Mouse (Mus musculus) kidney, adult 2 months (tissue): ENCODE measurements at regions not wholly inside any gene's neighbourhood (a gene's known extent, or its start where the extent isn't known, plus 50 kb on each side); places are given as distances from the start of the nearest gene placed in this dataset.

ENCODE experiments used
- CTCF ChIP-seq: fragments of 200-500 bp; conservative IDR thresholded peaks from 2 replicates; pipeline ENCODE4 v1.5.1; 2011; ENCODE audit warnings: low read depth, mild to moderate bottlenecking, control low read depth, low read length, moderate library complexity, mixed read lengths; ENCODE audit not compliant: insufficient read depth, insufficient read length
- POLR2A ChIP-seq: fragments of 200-500 bp; IDR thresholded peaks from one replicate; pipeline ENCODE4 v1.6.1; 2011; ENCODE audit warnings: low read depth, low read length, control low read depth

DNA sequence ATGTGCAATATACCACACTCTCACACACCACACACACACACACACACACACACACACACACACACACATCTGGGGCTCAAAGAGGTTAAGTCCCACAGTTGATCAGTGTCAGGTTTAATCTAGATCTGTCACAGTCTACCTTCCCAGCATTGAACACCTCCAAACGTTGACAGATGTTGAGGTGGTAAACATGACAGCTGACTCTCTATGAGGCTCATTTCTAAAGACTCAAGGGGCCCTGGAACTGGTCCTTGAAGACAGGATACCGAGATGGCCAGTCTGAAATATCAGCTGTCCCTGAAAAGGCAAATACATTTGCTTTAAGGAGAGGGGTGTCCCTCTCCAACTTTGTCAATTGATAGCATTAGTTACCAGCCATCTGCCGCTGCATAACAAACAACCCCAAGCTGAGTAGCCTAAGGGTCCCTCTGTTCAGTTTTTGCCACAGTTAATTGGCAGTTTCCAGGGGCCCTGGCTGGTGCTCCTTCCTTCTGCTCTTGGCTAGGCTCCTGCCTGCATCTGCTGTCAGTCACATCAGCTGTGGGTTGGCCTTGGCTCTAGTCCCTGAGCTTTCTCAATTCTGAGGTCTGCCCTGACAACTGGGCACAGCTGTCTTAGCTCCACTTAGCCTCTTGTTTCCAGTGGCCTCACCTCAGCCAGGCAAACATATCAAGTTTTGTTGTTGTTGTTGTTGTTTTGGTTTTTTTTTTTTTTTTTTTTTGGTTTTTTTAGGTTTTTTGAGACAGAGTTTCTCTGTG is 73.5 kb upstream of the Ctnnb1 start:
- no peak for TF ChIP-seq CTCF
- TF ChIP-seq POLR2A, result no peak
